Mouse (Mus musculus): ENCODE results near the gene Rbm45.

Gene Rbm45

GRCm38 (mm10) chr2:76369821-76370655 is at the start of gene Rbm45:
Gene Rbm45 (plus strand): TSS chr2:76369984.
- DNase-seq (ENCODE audit: low read depth, low spot score): peak; percentile 94

GRCm38 (mm10) chr2:76320336-76320735 is 49.4 kb upstream of the Rbm45 start:
- no peak for DNase-seq (ENCODE audit: low read depth, low spot score)

- DNase-seq (ENCODE audit: low read depth, low spot score): no peak
These were observed 46.5 kb upstream of the Rbm45 start for GRCm38 (mm10) chr2:76323185-76323875.

GRCm38 (mm10) chr2:76324463-76324862 is 45.3 kb upstream of the Rbm45 start:
- DNase-seq (ENCODE audit: low read depth, low spot score): no peak

GRCm38 (mm10) chr2:76326161-76326560 is 43.6 kb upstream of the Rbm45 start:
- no peak for DNase-seq (ENCODE audit: low read depth, low spot score)

GRCm38 (mm10) chr2:76330081-76330480 is 39.7 kb upstream of the Rbm45 start:
- no peak for DNase-seq (ENCODE audit: low read depth, low spot score)

GRCm38 (mm10) chr2:76332161-76332805 is 37.5 kb upstream of the Rbm45 start:
- DNase-seq (ENCODE audit: low read depth, low spot score): no peak

- DNase-seq (ENCODE audit: low read depth, low spot score): peak; percentile 45
These were observed 35.2 kb upstream of the Rbm45 start for GRCm38 (mm10) chr2:76334596-76334995.

GRCm38 (mm10) chr2:76338215-76339156 is 31.3 kb upstream of the Rbm45 start, which contains the start of gene Pde11a:
Gene Pde11a (minus strand): TSS chr2:76338774.
- peak; percentile 27 for DNase-seq (ENCODE audit: low read depth, low spot score)

- no peak for DNase-seq (ENCODE audit: low read depth, low spot score)
These were observed 27.6 kb upstream of the Rbm45 start for GRCm38 (mm10) chr2:76342146-76342545.

- no peak for DNase-seq (ENCODE audit: low read depth, low spot score)
These were observed 21.9 kb upstream of the Rbm45 start for GRCm38 (mm10) chr2:76347839-76348238.

GRCm38 (mm10) chr2:76360226-76360625 is 9.6 kb upstream of the Rbm45 start, which contains the start of gene Cyct:
Gene Cyct (minus strand): TSS chr2:76360450.
- no peak for DNase-seq (ENCODE audit: low read depth, low spot score)

- DNase-seq (ENCODE audit: low read depth, low spot score): peak; percentile 26
These were observed 7.7 kb upstream of the Rbm45 start for GRCm38 (mm10) chr2:76362111-76362510.

GRCm38 (mm10) chr2:76365811-76366210 is 4.0 kb upstream of the Rbm45 start:
- no peak for DNase-seq (ENCODE audit: low read depth, low spot score)

- peak; percentile 91 for DNase-seq (ENCODE audit: low read depth, low spot score)
These were observed 2.4 kb upstream of the Rbm45 start for GRCm38 (mm10) chr2:76367188-76367922.

- DNase-seq (ENCODE audit: low read depth, low spot score): peak; percentile 38
These were observed 723 bp upstream of the Rbm45 start for GRCm38 (mm10) chr2:76368861-76369660.

- no peak for DNase-seq (ENCODE audit: low read depth, low spot score)
These were observed 805 bp downstream of the Rbm45 start for GRCm38 (mm10) chr2:76370656-76370922.

GRCm38 (mm10) chr2:76372244-76372643 is 2.5 kb downstream of the Rbm45 start:
- no peak for DNase-seq (ENCODE audit: low read depth, low spot score)

- DNase-seq (ENCODE audit: low read depth, low spot score): peak; percentile 59
These were observed 4.9 kb downstream of the Rbm45 start for GRCm38 (mm10) chr2:76374544-76375206.
